Mouse (Mus musculus) kidney, adult 2 months (tissue): ENCODE results near the gene Ccdc126.

ENCODE experiments used
- CTCF ChIP-seq: fragments of 200-500 bp; conservative IDR thresholded peaks from 2 replicates; pipeline ENCODE4 v1.5.1; 2011; ENCODE audit warnings: low read depth, mild to moderate bottlenecking, control low read depth, low read length, moderate library complexity, mixed read lengths; ENCODE audit not compliant: insufficient read depth, insufficient read length
- POLR2A ChIP-seq: fragments of 200-500 bp; IDR thresholded peaks from one replicate; pipeline ENCODE4 v1.6.1; 2011; ENCODE audit warnings: low read depth, low read length, control low read depth

DNA sequence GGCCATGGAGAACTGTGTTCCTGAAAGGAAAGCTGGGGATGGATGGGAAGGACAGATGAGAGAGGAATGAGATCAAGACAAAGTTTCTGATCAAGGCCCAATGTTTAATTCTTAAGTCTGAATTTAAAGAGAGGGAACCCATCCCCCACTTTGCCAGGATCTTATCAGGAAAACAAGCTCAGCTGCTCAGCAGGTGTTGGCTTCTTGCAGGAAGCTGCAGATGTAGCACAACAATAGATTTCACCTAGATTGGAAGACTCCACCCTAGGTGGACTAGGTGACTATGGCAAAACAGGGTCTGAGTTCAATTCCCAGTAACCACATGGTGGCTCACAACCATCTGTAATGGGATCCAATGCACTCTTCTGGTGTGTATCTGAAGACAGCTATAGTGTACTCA lies 20.8 kb upstream of the Ccdc126 start:
- TF ChIP-seq POLR2A (no peak), CTCF (no peak)
